Mouse (Mus musculus): ENCODE data around the gene Hoxc12. TPM values are rescaled to one million over a fixed set of nuclear protein-coding genes. Genes with fewer than 3 reads are reported as not detected.

The Hoxc12 gene
- polyA plus RNA-seq, 1 experiment from 2014 or later = not detected

GRCm38 (mm10) chr15:102984521-102984920, 48.0 kb downstream of the Hoxc12 start:
- Histone ChIP-seq H3K36me3 (ENCODE audit: insufficient read depth, low read length) (no peaks in the 10 kb centered on the region), H3K9ac (replicated peaks; ENCODE audit: low read depth) (no peak overlapping the region), H3K27me3 (replicated peaks; ENCODE audit: insufficient read depth, low read length) (peaks cover 90% of the 10 kb centered on the region), H3K27ac (ENCODE audit: low read length) (no peak overlapping the region), H3K4me2 (replicated peaks; ENCODE audit: low read depth, low read length) (no peak overlapping the region), H3K4me1 (ENCODE audit: insufficient read depth, low read depth, low read length) (no peaks in the 10 kb centered on the region), H3K9me3 (ENCODE audit: low read length) (no peaks in the 10 kb centered on the region), H3K4me3 (ENCODE audit: low read depth, low read length) (no peak overlapping the region)
- ATAC-seq = no peak
- WGBS = 5% methylated on average over 10 of the region's 10 CpGs
- no peak for DNase-seq (ENCODE audit: low spot score)
- TF ChIP-seq EP300 (IDR thresholded peaks at IDR 0.05) (no peak), CTCF (IDR thresholded peaks at IDR 0.05) (no peak)

GRCm38 (mm10) chr15:102984925-102985324, 48.4 kb downstream of the Hoxc12 start:
- H3K4me2 ChIP-seq (replicated peaks; ENCODE audit: low read depth, low read length) = no peak overlapping the region
- H3K27me3 ChIP-seq (replicated peaks; ENCODE audit: insufficient read depth, low read length) = peaks cover 90% of the 10 kb centered on the region
- no peak for ATAC-seq
- H3K4me3 ChIP-seq (ENCODE audit: low read depth, low read length) = no peak overlapping the region
- H3K4me1 ChIP-seq (ENCODE audit: insufficient read depth, low read depth, low read length) = no peaks in the 10 kb centered on the region
- TF ChIP-seq EP300 (IDR thresholded peaks at IDR 0.05) (no peak), CTCF (IDR thresholded peaks at IDR 0.05) (no peak)
- no peak overlapping the region for H3K27ac ChIP-seq (ENCODE audit: low read length)
- no peaks in the 10 kb centered on the region for H3K9me3 ChIP-seq (ENCODE audit: low read length)
- no peaks in the 10 kb centered on the region for H3K36me3 ChIP-seq (ENCODE audit: insufficient read depth, low read length)
- WGBS = 12% methylated on average over 3 of the region's 3 CpGs
- no peak overlapping the region for H3K9ac ChIP-seq (replicated peaks; ENCODE audit: low read depth)
- no peak for DNase-seq (ENCODE audit: low spot score)

GRCm38 (mm10) chr15:102987124-102987833, 50.7 kb downstream of the Hoxc12 start:
- WGBS = 4% methylated on average over 21 of the region's 21 CpGs
- Histone ChIP-seq H3K4me2 (replicated peaks; ENCODE audit: low read depth, low read length) (no peak overlapping the region), H3K9me3 (ENCODE audit: low read length) (no peaks in the 10 kb centered on the region), H3K36me3 (ENCODE audit: insufficient read depth, low read length) (no peaks in the 10 kb centered on the region), H3K4me1 (ENCODE audit: insufficient read depth, low read depth, low read length) (no peaks in the 10 kb centered on the region), H3K27ac (ENCODE audit: low read length) (no peak overlapping the region), H3K27me3 (replicated peaks; ENCODE audit: insufficient read depth, low read length) (peaks cover 92% of the 10 kb centered on the region), H3K9ac (replicated peaks; ENCODE audit: low read depth) (no peak overlapping the region), H3K4me3 (ENCODE audit: low read depth, low read length) (no peak overlapping the region)
- peak; percentile 94 for DNase-seq (ENCODE audit: low spot score)
- ATAC-seq = peak; percentile 53
- TF ChIP-seq EP300 (IDR thresholded peaks at IDR 0.05) = no peak
- TF ChIP-seq CTCF (IDR thresholded peaks at IDR 0.05) = peak; percentile 92

- ATAC-seq (no peak), DNase-seq (ENCODE audit: low spot score) (no peak)
- 26% methylated on average over 5 of the region's 5 CpGs for WGBS
- Histone ChIP-seq H3K36me3 (ENCODE audit: insufficient read depth, low read length) (no peaks in the 10 kb centered on the region), H3K4me2 (replicated peaks; ENCODE audit: low read depth, low read length) (no peak overlapping the region), H3K27ac (ENCODE audit: low read length) (no peak overlapping the region), H3K4me1 (ENCODE audit: insufficient read depth, low read depth, low read length) (no peaks in the 10 kb centered on the region), H3K4me3 (ENCODE audit: low read depth, low read length) (no peak overlapping the region), H3K9me3 (ENCODE audit: low read length) (no peaks in the 10 kb centered on the region), H3K9ac (replicated peaks; ENCODE audit: low read depth) (no peak overlapping the region), H3K27me3 (replicated peaks; ENCODE audit: insufficient read depth, low read length) (peaks cover 93% of the 10 kb centered on the region)
- TF ChIP-seq CTCF (IDR thresholded peaks at IDR 0.05) (no peak), EP300 (IDR thresholded peaks at IDR 0.05) (no peak)
Observed at GRCm38 (mm10) chr15:102988078-102988477, 51.5 kb downstream of the Hoxc12 start.

Small RNA genes within 50 kb of the gene (microRNA-seq; reads per million reads assigned to microRNA genes)
- 10.5 reads per million, percentile 23 among the genes with 10 or more reads in this experiment for gene Mir196a-2

Other genes starting within 250 kb of the Hoxc12 start
- gene Calcoco1, start 214.6 kb upstream of the Hoxc12 start, polyA plus RNA-seq (2015; fragmentation: Nextera tagmentation; extraction: Ambion mirVana) = 92.3 and 99.4 TPM in 2 replicates
- gene Hoxc13, start 15.7 kb upstream of the Hoxc12 start, polyA plus RNA-seq (2015; fragmentation: Nextera tagmentation; extraction: Ambion mirVana) = not detected in 2 replicates
- gene Hoxc11, start 17.7 kb downstream of the Hoxc12 start, polyA plus RNA-seq (2015; fragmentation: Nextera tagmentation; extraction: Ambion mirVana) = not detected in 2 replicates
- not detected in 2 replicates for gene Hoxc10, start 30.0 kb downstream of the Hoxc12 start, polyA plus RNA-seq (2015; fragmentation: Nextera tagmentation; extraction: Ambion mirVana)
- gene Hoxc5, start 30.7 kb downstream of the Hoxc12 start, polyA plus RNA-seq (2015; fragmentation: Nextera tagmentation; extraction: Ambion mirVana) = 0.23 TPM in 1 of 2 replicates, not detected in the other
- not detected in 2 replicates for gene Hoxc9, start 39.7 kb downstream of the Hoxc12 start, polyA plus RNA-seq (2015; fragmentation: Nextera tagmentation; extraction: Ambion mirVana)
- not detected in 2 replicates for gene Hoxc8, start 53.9 kb downstream of the Hoxc12 start, polyA plus RNA-seq (2015; fragmentation: Nextera tagmentation; extraction: Ambion mirVana)
- gene Hoxc6, start 61.5 kb downstream of the Hoxc12 start, polyA plus RNA-seq (2015; fragmentation: Nextera tagmentation; extraction: Ambion mirVana) = not detected in 2 replicates
- 0.21 and 0.23 TPM in 2 replicates for gene Hoxc4, start 82.2 kb downstream of the Hoxc12 start, polyA plus RNA-seq (2015; fragmentation: Nextera tagmentation; extraction: Ambion mirVana)
- gene Smug1, start 230.3 kb downstream of the Hoxc12 start, polyA plus RNA-seq (2015; fragmentation: Nextera tagmentation; extraction: Ambion mirVana) = 10.5 and 12.2 TPM in 2 replicates

Data from lung, postnatal 0 days (tissue).